Mouse (Mus musculus) ES-Bruce4 (cell line): ENCODE results near the gene Hfe.

Source experiments
- CTCF ChIP-seq: IDR thresholded peaks from one replicate; pipeline ENCODE4 v1.8.1; 2011; ENCODE audit warnings: low read depth, low read length
- EP300 ChIP-seq: IDR thresholded peaks from 2 replicates; pipeline ENCODE4 v1.6.1; 2011; ENCODE audit warnings: low read depth, low read length; ENCODE audit not compliant: insufficient read depth

GRCm38 (mm10) chr13:23695514-23695913, 15.1 kb downstream of the Hfe start, which contains the start of gene Hist1h1t:
- TF ChIP-seq CTCF = no peak
- TF ChIP-seq EP300 = no peak
